Mouse (Mus musculus) thymus, adult 18-20 months (tissue): Measurements from ENCODE around the gene Myom1.
A peak's percentile ranks its signal among the peaks of the same experiment; 100 is the strongest.

Experiments used
- DNase-seq, 2 experiments: peaks; one replicate each; pipeline ENCODE4 v3.0.0; 2022; ENCODE audit warnings: mixed read lengths in 2 of 2

Myom1 gene

DNA sequence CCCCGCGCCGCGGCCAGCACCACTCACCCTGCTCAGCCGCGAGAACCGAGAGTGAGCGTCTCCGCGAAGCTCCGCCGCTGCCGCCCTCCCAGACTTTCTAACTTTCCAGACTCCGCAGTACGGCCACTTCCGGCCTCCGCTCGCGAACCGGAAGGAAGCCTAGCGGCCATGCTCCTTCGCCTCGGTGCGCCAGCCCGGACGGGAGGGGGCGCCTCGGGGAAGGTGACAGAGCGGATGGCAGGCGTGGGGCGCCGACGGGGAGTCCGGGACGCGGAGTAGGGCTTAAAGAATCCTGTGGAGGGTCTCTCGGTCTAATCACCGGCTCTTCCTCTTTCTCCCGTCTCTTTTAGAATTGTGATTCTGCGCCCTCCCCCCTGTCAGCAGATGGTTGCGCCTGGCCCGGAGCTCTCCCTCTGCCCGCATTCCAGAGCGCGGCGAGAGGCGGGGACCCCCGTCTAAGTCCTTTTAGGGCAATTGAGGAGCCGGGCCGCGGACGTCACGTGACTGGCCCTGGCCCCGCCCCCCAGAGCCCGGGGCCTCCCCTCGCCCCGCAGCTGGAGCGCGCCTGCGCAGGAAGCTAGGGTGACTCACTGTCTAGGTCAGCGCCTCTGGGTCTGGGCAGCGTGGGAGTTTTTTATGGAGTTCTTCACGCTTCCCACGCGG lies at the start of gene Myom1:
Gene Myom1 (plus strand): TSS at position 553 of the 663 bp plus-strand sequence.
- DNase-seq: peak; percentile 98

DNA sequence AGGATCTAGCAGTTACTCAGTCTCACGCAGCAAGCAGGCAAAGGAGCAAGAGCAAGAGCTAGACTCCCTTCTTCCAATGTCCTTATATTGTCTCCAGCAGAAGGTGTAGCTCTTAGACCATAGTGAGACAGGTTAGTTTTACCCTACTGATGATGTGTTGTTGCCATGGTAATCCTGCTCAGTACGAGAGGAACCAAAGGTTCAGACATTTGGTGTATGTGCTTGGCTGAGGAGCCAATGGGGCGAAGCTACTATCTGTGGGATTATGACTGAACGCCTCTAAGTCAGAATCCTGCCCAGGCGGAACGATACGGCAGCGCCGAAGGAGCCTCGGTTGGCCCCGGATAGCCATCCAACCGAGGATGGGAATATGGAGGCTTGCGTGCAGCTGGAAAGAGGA lies 38.9 kb upstream of the Myom1 start:
- peak; percentile 74 to 84 for DNase-seq

DNA sequence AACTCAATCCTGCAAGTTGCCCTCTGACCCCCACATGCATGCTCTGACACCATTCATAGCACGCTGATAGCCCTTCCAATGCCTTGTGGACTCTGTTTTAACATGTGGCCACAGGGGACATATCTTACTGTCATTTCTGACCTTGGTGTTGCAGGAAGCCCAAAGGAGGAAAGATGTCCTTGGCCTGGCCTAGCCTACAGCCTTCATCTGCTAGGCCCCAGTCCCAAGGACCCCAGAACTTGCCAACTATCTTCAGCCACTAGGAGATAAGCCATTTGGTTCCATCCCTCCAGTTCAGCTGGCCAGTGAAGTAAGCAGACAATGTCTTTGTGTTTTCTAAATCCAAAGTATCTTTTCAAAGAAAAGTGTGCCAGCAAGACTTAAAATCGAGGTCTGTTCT lies 37.2 kb upstream of the Myom1 start:
- DNase-seq: no peak

DNA sequence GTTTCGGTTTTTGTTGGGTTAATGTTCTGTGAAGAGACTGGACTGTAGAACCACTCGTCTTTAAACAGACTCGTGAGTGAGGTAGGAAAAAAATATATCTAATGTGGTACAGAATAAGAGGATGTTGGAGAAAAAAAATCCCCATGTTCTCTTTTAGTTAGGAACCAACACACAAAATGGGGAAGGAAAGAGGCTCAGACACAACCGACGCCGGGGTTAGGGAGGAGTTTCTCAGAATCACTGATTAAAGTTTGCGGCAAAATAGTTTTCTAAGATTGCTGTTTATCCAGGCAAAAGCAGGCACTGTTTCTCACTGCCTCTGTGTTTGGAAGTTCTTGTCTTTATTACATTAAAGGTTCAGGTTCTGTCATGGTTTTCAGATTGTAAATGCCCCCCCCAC lies 36.3 kb upstream of the Myom1 start:
- no peak for DNase-seq

DNA sequence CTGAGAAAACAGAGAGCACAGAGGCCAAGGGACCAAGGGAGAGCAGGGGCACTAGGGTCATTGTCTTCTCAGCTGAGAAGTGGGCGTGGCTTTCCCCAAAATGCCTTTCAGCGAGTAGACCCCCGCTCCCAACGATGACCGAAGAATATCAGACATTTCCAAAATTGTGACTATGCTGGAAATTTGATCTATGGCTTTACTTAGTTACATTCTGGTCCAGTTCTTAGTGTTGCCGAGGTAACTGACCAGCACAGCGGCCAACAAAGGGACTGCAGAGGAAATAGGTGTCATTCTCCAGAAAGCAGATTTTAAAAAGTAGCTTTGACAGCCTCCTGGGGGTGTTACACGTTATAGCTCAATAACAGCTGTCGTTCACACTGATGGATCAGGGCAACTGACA lies 35.2 kb upstream of the Myom1 start:
- DNase-seq: no peak

DNA sequence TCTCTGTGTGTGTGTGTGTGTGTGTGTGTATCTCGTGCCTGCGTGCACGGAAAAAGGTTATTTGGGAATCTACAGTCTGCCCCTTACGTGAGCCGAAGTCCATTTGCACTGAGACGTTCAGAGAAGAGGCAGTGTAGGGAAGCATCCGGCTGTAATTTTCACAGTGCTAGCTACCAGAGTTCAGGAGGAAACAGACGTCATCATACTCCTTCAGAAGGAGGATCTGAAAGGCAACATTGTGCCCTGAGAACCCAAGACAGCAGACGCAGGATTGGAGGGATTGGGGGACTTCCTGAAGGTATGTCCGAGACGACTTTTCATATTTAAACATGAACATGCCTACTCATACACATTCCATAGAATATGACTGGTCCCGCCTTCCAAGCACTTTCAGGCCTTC lies 34.8 kb upstream of the Myom1 start:
- DNase-seq: no peak

DNA sequence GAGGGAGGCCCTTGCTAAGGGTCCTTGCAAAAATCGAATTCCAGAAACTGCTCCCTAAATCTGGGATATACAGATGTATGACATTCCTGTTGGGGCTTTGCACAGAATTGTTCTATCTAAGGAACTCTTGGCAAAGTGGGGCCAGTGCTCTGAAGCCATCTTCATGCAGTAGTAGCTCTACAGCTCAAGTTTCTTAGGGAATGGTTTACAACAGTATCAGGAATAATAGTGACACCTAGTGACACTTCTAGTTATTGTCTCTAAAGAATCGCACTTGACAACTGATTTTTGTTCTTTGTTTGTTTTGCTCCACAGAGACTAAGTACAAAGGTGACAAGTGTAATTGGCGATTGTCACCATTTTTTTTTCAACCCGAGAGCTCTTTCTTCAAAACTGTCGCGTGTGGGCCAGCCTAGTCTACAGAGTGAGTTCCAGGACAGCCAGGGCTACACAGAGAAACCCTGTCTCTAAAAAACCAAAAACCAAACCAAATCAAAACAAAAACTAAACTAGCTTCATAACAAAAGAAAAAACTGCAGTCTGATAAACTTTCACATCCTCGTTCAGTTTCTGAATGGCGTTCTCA lies 33.7 kb upstream of the Myom1 start:
- no peak for DNase-seq

DNA sequence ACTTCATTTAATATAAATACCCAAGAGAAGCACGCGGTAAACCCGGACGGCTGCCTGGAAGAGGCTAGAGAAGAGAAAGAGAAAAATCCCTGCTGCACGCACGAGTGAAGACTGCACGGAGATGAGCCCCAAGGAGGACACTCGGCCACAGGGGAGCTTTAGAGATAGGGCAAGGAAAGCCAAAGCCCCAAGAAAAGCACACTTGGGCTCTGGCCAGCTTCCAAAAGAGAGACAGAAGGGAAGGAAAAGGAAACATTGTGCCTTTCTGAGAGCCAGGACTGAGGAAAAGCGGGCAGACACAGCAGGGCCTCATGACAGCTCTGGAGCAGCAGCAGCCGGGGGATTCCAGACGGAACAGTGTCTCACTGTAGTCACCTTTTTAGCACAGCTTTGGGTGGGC lies 31.2 kb upstream of the Myom1 start:
- DNase-seq: no peak

DNA sequence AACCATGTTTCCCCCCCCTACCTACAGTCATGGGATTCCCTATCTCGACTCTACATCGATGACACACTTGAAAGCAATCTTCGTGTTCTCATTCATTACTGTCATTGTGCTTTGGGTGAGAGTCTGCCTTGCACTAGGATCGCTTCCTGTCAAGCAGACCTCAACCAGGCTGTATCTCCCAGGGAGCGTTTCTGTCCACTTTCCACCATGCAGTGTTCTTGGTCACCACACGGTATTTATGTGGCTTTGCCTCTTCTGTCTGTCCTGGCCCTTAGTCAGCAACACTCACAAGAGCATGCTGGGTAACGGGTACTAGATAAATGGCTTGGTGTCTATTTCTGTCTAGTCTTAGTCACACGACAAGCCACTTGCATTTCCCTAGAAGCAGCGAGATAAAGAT lies 29.0 kb upstream of the Myom1 start:
- no peak for DNase-seq

DNA sequence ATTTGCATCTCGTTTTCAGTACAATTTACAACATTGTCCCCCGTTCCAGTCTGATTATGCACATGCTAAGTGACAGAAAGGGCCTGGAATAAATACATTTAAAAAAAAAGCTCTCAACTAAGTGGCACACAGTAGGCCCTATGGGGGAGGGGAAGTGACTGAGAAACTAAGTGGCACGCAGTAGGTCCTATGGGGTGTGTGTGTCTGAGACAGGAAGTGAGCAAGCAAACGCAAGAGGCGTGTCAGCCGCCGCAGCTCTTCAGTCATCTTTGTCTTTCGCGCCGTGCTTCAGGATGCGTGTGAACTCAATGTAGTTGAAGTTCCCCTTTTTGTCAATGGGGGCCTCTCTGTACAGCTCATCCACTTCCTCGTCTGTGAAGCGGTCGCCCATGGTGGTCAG lies 28.4 kb upstream of the Myom1 start:
- peak in 1 of 2 experiments; percentile 44 for DNase-seq

DNA sequence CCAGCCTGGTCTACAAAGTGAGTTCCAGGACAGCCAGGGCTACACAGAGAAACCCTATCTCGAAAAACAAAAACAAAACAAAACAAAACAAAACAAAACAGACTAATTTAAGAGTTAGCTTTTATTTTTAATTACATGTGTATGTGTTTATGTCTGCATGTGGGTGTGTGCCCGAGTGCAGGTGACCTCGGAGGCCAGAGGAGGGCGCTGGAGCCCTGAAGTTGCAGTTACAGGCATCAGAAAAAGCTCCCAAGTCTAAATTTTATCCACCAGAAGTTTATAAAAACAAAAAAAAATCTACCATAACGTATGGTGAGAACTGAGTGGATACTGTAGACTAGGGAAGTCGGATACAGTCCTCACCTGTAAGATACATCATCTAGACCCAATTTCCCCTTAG lies 24.6 kb upstream of the Myom1 start:
- DNase-seq: no peak

DNA sequence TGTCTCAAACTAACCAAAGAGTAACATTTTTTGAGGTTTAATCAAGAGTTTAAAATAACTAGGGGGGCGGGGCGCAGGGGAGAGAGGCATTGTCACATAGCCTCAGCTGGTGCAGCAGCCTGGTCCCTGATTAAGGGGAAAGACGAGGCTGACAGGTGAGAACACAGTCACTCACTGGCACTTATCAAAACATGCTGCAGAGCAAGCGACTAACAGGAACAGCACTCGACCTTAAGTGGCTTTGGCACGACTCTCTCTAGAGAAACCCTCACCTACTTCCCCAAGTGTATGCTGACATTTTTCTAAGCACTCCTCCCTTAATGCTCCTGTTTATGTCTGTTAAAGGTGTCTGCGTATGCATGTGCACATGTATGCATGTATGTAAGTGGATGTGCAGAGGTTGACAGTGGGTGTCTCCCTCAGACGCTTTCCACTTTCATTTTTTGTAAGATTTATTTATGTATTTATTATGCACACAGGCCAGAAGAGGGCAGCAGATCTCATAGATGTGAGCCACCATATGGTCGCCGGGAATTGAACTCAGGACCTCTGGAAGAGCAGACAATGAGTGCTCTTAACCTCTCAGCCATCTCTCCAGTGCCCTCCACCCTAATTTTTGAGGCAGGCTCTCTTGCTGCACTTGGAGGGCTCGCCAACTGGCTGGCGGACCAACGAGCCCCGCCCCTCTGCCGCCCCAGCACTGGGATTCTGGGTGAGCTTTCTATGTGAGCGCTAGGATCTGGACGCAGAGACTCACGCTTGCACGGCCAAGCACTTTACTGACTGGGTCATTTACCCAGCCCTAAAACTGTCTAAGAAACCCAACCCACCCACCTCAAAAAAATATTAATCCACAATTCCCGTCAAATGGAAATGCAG lies 22.8 kb upstream of the Myom1 start:
- DNase-seq: no peak

DNA sequence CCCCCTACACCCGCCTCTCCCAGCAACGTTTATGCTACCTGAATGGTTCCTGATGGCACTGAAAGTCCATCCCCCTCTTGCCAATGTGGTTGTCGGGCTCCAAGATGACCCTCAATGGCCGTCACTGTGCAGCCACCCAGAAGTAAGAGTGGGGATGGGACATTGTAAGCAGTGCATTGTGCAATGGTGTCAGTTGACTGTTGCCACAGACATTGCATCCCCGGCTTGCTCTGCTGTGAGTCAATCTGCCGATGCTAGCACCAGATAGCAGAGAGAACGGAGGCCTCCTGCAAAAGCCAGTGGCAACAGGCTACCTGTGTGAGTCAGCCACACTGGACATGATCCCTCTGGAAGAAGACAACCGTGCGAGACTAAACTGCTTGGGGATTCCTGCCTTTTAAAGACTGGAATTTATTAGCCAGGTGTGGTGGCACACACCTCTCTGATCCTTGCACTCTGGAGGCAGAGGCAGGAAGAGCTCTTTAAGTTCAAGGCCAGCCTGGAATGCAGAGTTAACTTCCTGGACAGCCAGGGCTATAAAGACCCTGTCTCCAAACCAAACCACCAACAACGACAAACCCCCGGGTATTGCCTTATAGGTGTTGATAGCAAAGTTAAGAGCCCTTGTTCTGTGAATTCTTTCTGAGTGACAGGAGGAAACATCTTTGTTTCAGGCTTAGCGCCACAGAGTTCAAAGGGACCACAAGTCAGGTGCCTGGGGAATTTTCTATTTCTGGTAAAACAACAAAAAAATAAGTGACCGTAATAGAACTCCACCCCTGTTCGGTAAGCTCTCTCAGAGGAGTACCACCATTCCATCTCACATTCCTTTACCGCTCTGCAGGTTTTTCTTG lies 16.7 kb upstream of the Myom1 start:
- no peak for DNase-seq

DNA sequence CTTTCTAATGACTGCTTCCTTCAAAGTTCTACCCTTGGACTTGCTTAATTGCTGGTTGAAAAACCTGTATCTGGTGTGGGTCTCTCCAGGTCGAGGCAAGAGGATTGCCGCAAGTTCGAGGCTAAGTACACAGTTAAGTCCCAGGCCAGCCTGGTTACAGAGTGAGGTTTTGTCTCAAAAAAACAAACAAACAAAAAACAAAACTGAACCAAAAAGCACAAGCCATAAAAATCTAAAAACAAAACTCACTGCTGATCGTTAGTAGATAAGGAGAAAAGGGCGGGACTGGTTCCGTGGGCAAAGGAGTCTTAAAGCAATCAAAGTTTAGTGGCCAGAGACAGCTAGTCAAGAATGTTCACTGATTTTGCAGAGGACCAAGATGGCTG lies 16.1 kb upstream of the Myom1 start:
- no peak for DNase-seq

DNA sequence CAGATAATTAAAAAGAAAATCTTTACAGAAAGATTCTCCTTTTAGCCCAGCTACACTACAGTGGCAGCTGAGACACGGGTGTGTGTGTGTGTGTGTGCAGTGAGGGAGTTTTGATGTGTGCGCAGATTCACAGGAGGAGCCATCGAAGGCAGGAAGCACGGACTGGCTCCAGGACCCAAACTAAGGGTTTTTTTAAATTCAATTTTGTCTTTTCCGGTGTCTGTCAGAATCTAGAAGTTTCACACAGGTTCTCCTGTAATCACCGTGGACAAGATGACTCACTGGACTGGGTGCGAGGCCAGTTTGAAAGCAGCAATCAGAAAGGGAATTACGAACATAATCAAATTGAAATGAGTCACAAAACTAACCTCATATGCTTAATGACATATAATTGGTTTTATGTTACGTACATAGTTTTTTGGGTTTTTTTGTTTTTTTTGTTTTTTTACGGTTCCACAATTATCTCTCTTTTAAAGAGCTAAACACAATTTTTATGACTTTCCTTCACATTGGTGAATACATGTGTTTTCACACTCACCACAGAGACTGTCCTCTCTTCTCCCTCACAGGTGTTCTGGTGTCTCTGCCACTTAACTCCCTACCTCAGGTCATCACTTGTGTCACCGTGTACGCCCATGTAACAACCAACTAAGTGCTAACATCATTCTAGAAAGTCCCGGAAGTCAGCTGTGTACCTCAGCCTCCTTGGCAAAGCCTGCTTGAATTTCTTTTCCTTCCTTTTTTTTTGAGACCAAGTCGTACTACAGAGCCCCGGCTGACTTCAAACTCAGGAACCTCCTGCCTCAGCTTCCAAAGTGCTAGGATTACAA lies 15.4 kb upstream of the Myom1 start:
- DNase-seq: no peak

DNA sequence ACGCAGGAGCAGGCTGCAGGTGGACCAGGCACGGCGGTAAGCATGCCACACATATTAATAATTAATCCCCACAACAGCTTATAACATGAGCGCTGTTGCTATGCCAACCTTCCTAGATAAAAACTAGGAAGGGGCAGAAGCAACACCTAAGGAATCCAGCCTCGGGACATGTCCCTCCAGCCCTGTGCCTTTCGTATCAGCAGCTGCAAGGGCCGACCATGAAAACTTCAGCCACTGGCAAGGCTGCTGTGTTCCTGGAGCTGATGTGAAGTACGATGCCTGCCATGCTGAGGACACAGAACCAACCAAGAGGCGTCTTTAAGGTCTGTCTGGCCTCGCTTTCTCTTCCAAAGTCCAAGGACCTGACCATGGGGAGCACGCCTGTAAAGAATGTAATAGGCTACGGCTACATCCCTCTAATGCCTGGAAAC lies 14.1 kb upstream of the Myom1 start:
- no peak for DNase-seq

DNA sequence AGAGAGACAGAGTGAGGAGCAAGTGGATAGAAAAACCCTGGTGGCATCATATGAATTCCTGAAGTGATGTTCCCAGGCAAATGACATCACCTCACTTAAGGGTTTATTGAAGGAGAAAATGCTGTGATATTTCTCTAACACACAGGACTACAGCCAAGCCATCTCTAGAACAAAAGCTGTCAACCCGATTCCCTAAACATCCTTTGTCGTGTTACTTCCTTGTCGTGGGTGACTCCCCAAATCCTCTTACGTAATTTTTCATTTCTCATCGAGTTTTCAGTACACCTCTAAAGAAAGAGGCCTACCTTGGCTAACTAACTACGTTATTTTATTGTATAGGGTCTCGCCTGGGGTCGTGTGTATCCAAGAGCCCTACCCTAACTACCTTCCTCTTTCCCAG lies 13.0 kb upstream of the Myom1 start:
- DNase-seq: no peak

DNA sequence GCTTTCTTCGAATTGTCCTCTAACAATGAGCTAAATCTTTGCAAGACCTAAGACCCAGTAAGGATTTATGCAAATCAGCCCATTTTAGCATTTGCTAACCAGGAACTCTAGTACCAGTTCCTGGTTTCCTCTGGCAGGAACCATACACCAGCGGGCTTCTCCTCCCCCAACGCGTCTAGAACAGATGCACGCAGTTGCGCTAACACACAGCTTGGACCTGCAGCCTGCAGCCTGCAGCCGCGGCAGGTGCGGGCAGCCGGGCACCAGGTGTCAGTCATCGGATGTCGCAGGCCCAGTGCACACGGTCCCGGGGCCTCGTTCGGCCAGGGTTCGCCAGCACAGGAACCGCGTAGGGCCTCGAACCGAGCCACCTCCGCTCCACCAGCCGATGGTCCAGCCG lies 12.4 kb upstream of the Myom1 start:
- peak; percentile 38 to 52 for DNase-seq

DNA sequence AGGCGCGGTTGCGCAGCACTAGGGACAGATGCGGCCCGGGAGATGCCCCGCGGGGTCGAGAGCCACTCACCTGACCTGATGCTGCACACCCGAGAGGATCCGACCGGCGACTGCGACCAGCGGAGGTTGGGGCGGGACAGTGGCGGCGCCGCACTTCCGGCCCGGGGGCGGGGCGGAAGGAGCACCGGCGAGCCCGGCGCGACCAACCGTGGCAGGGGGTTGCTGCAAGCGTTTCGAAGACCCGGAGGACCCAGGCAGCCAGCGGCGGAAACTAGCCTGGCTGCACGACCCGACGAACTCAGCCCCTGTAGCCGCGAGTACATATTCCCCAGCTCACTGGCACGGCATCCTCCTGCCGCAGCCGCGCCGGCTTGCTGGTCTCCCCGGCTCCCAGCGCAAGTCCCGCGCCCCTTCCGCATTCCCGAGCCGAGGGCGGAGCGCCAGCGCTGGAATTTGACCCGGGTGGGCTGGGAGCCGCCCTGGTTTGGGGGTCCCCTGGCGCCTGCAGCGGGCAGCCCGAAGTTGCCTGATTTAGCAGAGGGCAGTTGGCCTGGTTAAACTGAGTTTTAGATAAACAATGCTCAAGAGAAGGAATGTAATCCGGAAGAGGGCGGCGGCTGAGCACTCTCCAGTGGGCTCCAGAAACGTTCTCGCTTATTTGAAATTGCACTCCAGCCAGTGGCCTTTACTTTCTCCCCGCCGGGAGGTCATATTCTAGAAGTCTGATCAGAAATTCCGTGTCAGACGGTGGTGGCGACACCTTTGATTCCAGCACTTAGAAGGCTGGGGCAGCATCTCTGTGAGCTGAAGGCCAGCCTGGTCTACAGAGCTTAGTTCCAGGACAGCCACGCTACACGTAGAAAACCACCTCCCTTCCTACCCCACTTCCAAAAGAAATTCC lies 11.8 kb upstream of the Myom1 start:
- DNase-seq: peak; percentile 75 to 77

DNA sequence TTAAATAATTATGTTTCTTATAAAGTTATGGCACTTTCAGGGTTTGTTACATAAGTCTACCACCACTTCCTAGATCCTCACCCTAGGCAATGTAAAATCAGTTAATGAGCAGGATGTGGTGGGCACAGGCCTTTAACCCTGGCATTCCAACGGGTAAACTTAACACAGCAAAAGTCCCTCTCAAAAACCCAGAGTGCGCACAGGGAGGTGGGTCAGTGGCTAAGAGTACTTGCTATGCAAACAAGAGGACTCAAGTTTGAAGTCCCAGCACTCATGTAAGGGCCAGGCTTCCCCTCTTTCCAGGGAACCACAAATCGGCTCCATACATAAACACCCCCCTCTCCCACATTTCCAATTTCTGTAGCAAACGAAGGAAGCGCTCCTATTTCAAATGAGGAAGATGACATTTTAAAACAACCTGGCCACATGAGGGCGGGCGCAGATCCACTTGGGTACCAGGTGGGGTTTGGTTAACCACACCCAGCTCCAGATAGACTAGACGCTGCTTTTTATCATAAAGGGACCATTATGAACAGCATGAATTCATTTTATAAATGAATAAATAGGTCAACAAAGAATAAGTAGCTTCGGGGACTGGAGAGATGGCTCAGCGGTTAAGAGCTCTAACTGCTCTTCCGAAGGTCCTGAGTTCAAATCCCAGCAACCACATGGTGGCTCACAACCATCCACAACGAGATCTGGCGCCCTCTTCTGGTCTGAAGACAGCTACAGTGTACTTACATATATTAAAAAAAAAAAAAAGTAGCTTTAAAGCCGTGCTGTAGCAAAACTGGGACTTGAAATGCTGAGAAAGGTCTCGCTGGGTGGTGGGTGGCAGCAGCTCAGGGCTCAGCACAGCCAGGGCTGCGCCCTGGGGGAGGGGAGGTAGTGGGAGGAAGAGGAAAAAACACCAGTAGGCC lies 10.5 kb upstream of the Myom1 start:
- no peak for DNase-seq
